Mouse (Mus musculus): Measurements from ENCODE around the gene Dmpk.

DNA sequence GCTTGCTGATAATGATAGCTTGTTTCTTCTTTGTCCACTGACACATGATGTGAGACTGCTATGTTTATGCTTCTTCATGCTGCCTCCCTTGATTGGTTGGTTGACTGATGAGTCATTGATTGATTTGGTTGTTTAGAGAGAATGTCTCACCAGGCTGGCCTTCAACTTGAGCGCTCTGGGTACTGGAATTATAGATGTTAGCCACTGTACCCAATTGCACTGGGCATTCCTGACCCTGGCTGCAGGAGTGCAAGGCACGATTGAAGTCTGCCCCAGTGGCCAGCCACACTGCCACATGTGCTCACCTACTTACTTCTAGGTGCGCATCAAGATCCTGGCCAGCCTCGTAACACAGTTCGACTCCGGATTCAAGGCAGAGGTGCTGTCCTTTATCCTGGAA lies 39.0 kb upstream of the Dmpk start:
- TF ChIP-seq E2F4 (IDR thresholded peaks at IDR 0.05; ENCODE audit: insufficient read depth) (no peak), REST (IDR thresholded peaks at IDR 0.05; ENCODE audit: insufficient read depth, insufficient read length) (no peak), POLR2A (IDR thresholded peaks at IDR 0.05; ENCODE audit: insufficient read length, low read depth) (no peak), MYOG (IDR thresholded peaks at IDR 0.05; ENCODE audit: control insufficient read depth in 1 of 3, insufficient read depth in 1 of 3, insufficient read length in 2 of 3, low read depth in 2 of 3) (no peak), USF1 (IDR thresholded peaks at IDR 0.05; ENCODE audit: low read depth) (no peak), TCF3 (IDR thresholded peaks at IDR 0.05; ENCODE audit: insufficient read length, low read depth) (no peak), CEBPB (IDR thresholded peaks at IDR 0.05; ENCODE audit: insufficient read depth, poor library complexity, severe bottlenecking) (no peak), MAX (IDR thresholded peaks at IDR 0.05; ENCODE audit: low read depth) (no peak), POLR2AphosphoS2 (IDR thresholded peaks at IDR 0.05; ENCODE audit: insufficient read length, low read depth) (no peak)
